Comparison of ENCODE assay signal across 18 mouse cellular contexts in genomic region chr7:107685238-107685954, GRCm38 (mm10).
DNase-seq lines count a peak whose midpoint lies in the region; ATAC-seq and TF ChIP-seq lines count a peak whose summit lies in the region.
"Had no signal": no experiment of that assay in that cellular context is flagged by ENCODE, and none has a peak within 500 bp of the region (broad histone marks: within the 10 kb centered on the region; RNA-seq: fewer than 3 reads in every experiment).

No protein-coding gene starts in this region.

- H3K27ac ChIP-seq in kidney, embryonic 16.5 days (ENCODE audit: low read length), result peak overlapping the region; percentile 40; the same call in 1 of the 2 replicates
- H3K27ac ChIP-seq in lung, postnatal 0 days (ENCODE audit: low read length), result peak overlapping the region; percentile 91
- peak overlapping the region; percentile 75 for H3K27ac ChIP-seq in intestine, postnatal 0 days (ENCODE audit: low read depth, low read length)
- H3K27ac ChIP-seq: limb, embryonic 12.5 days; liver, embryonic 13.5 days; midbrain, embryonic 13.5 days; neural tube, embryonic 13.5 days had no signal

- no peak for TF ChIP-seq CTCF in lung, postnatal 0 days (IDR thresholded peaks at IDR 0.05)
- no peak for TF ChIP-seq CTCF in intestine, postnatal 0 days (IDR thresholded peaks at IDR 0.05; ENCODE audit: low read depth)

- H3K36me3 ChIP-seq in kidney, embryonic 16.5 days (ENCODE audit: insufficient read depth, low read length), result no peaks in the 10 kb centered on the region
- H3K36me3 ChIP-seq in lung, postnatal 0 days (ENCODE audit: insufficient read depth, low read length), result no peaks in the 10 kb centered on the region
- H3K36me3 ChIP-seq in intestine, postnatal 0 days (ENCODE audit: control insufficient read depth, insufficient read depth), result peaks cover 9% of the 10 kb centered on the region; the same call in 1 of the 2 replicates
- H3K36me3 ChIP-seq: liver, embryonic 13.5 days; midbrain, embryonic 13.5 days; neural tube, embryonic 13.5 days had no signal

- TF ChIP-seq EP300 in lung, postnatal 0 days (IDR thresholded peaks at IDR 0.05), result no peak

- H3K9ac ChIP-seq in kidney, embryonic 16.5 days (replicated peaks; ENCODE audit: low read length), result no peak overlapping the region
- no peak overlapping the region for H3K9ac ChIP-seq in lung, postnatal 0 days (replicated peaks; ENCODE audit: low read depth)
- H3K9ac ChIP-seq in intestine, postnatal 0 days (ENCODE audit: low read depth, low read length), result no peak overlapping the region
- H3K9ac ChIP-seq: limb, embryonic 12.5 days; liver, embryonic 13.5 days; midbrain, embryonic 13.5 days; neural tube, embryonic 13.5 days had no signal

- no peak overlapping the region for H3K4me2 ChIP-seq in kidney, embryonic 16.5 days (replicated peaks; ENCODE audit: low read depth, low read length)
- 0 out of 2 replicates have a peak overlapping the region, but pooled peaks have one; percentile 27 for H3K4me2 ChIP-seq in lung, postnatal 0 days (replicated peaks; ENCODE audit: low read depth, low read length)
- 0 out of 2 replicates have a peak overlapping the region, but pooled peaks have one; percentile 37 for H3K4me2 ChIP-seq in intestine, postnatal 0 days (replicated peaks; ENCODE audit: low read depth)
- H3K4me2 ChIP-seq: heart, embryonic 11.5 days; limb, embryonic 12.5 days; liver, embryonic 13.5 days; midbrain, embryonic 13.5 days; neural tube, embryonic 13.5 days had no signal

- no peak for DNase-seq in kidney, postnatal 36 days
- DNase-seq in lung, postnatal 0 days (ENCODE audit: low spot score), result peak; percentile 53
- DNase-seq in lung, postnatal 10 days, result no peak
- no peak for DNase-seq in adrenal gland, postnatal 14 days
- DNase-seq: B cell, adult 2 months; cerebellum, adult 2 months; cerebellum, postnatal 36 days; heart, postnatal 10 days; liver, embryonic 13.5 days; right cerebral cortex, adult 18-20 months; thymus, adult 18-20 months had no signal

- H3K4me1 ChIP-seq in kidney, embryonic 16.5 days (ENCODE audit: insufficient read depth, low read length), result peaks cover 10% of the 10 kb centered on the region
- H3K4me1 ChIP-seq in lung, postnatal 0 days (ENCODE audit: insufficient read depth, low read depth, low read length), result no peaks in the 10 kb centered on the region; the same call in 1 of the 2 replicates
- H3K4me1 ChIP-seq in intestine, postnatal 0 days (replicated peaks; ENCODE audit: control insufficient read depth, insufficient read depth, low read length), result 0 out of 2 replicates have a peak, but pooled peaks cover 8% of the 10 kb centered on the region
- H3K4me1 ChIP-seq: midbrain, embryonic 13.5 days; neural tube, embryonic 13.5 days had no signal

- no peaks in the 10 kb centered on the region for H3K9me3 ChIP-seq in kidney, embryonic 16.5 days (ENCODE audit: low read length)
- H3K9me3 ChIP-seq in lung, postnatal 0 days (ENCODE audit: low read length), result no peaks in the 10 kb centered on the region
- H3K9me3 ChIP-seq in intestine, postnatal 0 days (ENCODE audit: control insufficient read depth), result no peaks in the 10 kb centered on the region
- H3K9me3 ChIP-seq: limb, embryonic 12.5 days; liver, embryonic 13.5 days; midbrain, embryonic 13.5 days; neural tube, embryonic 13.5 days had no signal

- H3K4me3 ChIP-seq in kidney, embryonic 16.5 days (ENCODE audit: low read length), result no peak overlapping the region
- no peak overlapping the region for H3K4me3 ChIP-seq in lung, postnatal 0 days (ENCODE audit: low read depth, low read length)
- H3K4me3 ChIP-seq in intestine, postnatal 0 days (ENCODE audit: low read depth, low read length), result no peak overlapping the region
- H3K4me3 ChIP-seq: limb, embryonic 12.5 days; liver, embryonic 13.5 days; midbrain, embryonic 13.5 days; neural tube, embryonic 13.5 days had no signal

- no peaks in the 10 kb centered on the region for H3K27me3 ChIP-seq in kidney, embryonic 16.5 days (ENCODE audit: insufficient read depth, low read length)
- H3K27me3 ChIP-seq in lung, postnatal 0 days (replicated peaks; ENCODE audit: insufficient read depth, low read length), result no peaks in the 10 kb centered on the region
- H3K27me3 ChIP-seq in intestine, postnatal 0 days (replicated peaks; ENCODE audit: control insufficient read depth, insufficient read depth, low read length), result no peaks in the 10 kb centered on the region
- H3K27me3 ChIP-seq: limb, embryonic 12.5 days; liver, embryonic 13.5 days; midbrain, embryonic 13.5 days had no signal

- WGBS in kidney, embryonic 16.5 days, result 79% methylated on average over 8 of the region's 8 CpGs
- WGBS in lung, postnatal 0 days, result 48% methylated on average over 8 of the region's 8 CpGs
- WGBS in intestine, postnatal 0 days, result 42% methylated on average over 8 of the region's 8 CpGs

- no peak for ATAC-seq in kidney, embryonic 16.5 days (ENCODE audit: low FRiP score, low TSS enrichment)
- peak; percentile 59 for ATAC-seq in lung, postnatal 0 days
- ATAC-seq in intestine, postnatal 0 days, result peak; percentile 69
- ATAC-seq in megakaryocyte-erythroid progenitor cell, adult 5-6 weeks (replicated peaks; ENCODE audit: low FRiP score, low TSS enrichment, poor library complexity, severe bottlenecking), result no peak
- ATAC-seq: midbrain, embryonic 13.5 days had no signal

Comparison
In these comparisons a context has a peak if more than half of its experiments do, and no peak if none do; other contexts are left out.
1. ATAC-seq: peak in lung, postnatal 0 days (single experiment) and intestine, postnatal 0 days (single experiment); none in kidney, embryonic 16.5 days (single experiment) and megakaryocyte-erythroid progenitor cell, adult 5-6 weeks (single experiment).
2. H3K27ac ChIP-seq: peak in every context shown above with its lines; median percentile 91 in lung, postnatal 0 days; 75 in intestine, postnatal 0 days; 40 in kidney, embryonic 16.5 days.